Mouse (Mus musculus) heart, embryonic 15.5 days (tissue): Measurements from ENCODE around the gene Aldh9a1. TPM values are rescaled to one million over a fixed set of nuclear protein-coding genes. Genes with fewer than 3 reads are reported as not detected.
"Not testable (repeated sequence)": the region's sequence is repeated elsewhere in the genome, so short reads cannot be mapped to it uniquely, and the experiment has no call there.

Source experiments
- ATAC-seq: fragments of 200-750 bp; cut with Nextera tagmentation; replicated peaks from 2 replicates; pipeline ENCODE4 v1.8.0; 2017; ENCODE audit warnings: low read depth, moderate TSS enrichment; ENCODE audit not compliant: insufficient number of reproducible peaks, insufficient read depth, low FRiP score
- H3K27ac ChIP-seq: fragments of 300-500 bp; sonication (generic); 2 replicates; pipeline ENCODE4 v1.5.1; 2015; ENCODE audit warnings: mild to moderate bottlenecking, inconsistent platforms
- H3K27me3 ChIP-seq: fragments of 300-500 bp; sonication (generic); 2 replicates; pipeline ENCODE4 v1.6.1; 2015; ENCODE audit warnings: inconsistent platforms
- H3K36me3 ChIP-seq: fragments of 300-500 bp; sonication (generic); 2 replicates; pipeline ENCODE4 v1.6.1; 2015; ENCODE audit warnings: mild to moderate bottlenecking, inconsistent platforms
- H3K4me1 ChIP-seq: fragments of 300-500 bp; sonication (generic); replicated peaks from 2 replicates; pipeline ENCODE4 v1.6.1; 2015; ENCODE audit warnings: inconsistent platforms
- H3K4me2 ChIP-seq: fragments of 300-500 bp; sonication (generic); 2 replicates; pipeline ENCODE4 v1.6.1; 2015; ENCODE audit warnings: inconsistent platforms, mild to moderate bottlenecking, moderate library complexity
- H3K4me3 ChIP-seq: fragments of 300-500 bp; sonication (generic); 2 replicates; pipeline ENCODE4 v1.5.1; 2015; ENCODE audit warnings: mild to moderate bottlenecking, inconsistent platforms
- H3K9ac ChIP-seq: fragments of 300-500 bp; sonication (generic); 2 replicates; pipeline ENCODE4 v1.6.1; 2015; ENCODE audit warnings: mild to moderate bottlenecking, inconsistent platforms
- H3K9me3 ChIP-seq: fragments of 300-500 bp; sonication (generic); replicated peaks from 2 replicates; pipeline ENCODE4 v1.6.1; 2016; ENCODE audit warnings: inconsistent platforms
- WGBS: fragments of 180-500 bp; shearing (Covaris S2); methylation state at CpG from one replicate; pipeline ENCODE4 v1.1.7; 2015; ENCODE audit warnings: mixed read lengths; 5-methylcytosine and 5-hydroxymethylcytosine counted together
- polyA plus RNA-seq: library from polyadenylated mRNA; unstranded; fragments of >200 nt; fragmentation: Nextera tagmentation; extraction: Ambion mirVana; gene quantifications from 2 replicates; pipeline ENCODE4 v1.2.1, GENCODE M21; 2015

The Aldh9a1 gene
- polyA plus RNA-seq, 1 experiment from 2014 or later: 25.3 TPM

DNA sequence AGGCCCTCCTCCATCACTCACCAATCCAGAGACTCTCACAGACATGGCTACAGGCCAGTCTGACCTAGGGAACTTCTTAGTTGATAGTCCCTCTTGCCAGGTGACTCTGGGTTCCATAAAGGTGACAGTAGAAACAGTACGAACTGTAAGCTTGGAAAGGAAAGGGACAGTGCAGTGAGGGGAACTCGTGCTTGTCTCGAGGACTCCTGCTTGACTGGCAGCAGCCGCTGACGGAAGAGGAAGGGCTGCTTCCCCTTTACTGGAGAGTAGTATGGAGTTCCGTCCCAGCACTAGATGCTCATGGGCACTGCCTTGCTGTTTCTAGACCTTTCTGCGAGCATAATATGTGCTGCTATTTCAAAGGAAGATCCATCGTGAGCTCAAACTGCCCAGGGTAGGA is 18.7 kb upstream of the Aldh9a1 start:
- 83% methylated on average over 8 of the region's 8 CpGs for WGBS

DNA sequence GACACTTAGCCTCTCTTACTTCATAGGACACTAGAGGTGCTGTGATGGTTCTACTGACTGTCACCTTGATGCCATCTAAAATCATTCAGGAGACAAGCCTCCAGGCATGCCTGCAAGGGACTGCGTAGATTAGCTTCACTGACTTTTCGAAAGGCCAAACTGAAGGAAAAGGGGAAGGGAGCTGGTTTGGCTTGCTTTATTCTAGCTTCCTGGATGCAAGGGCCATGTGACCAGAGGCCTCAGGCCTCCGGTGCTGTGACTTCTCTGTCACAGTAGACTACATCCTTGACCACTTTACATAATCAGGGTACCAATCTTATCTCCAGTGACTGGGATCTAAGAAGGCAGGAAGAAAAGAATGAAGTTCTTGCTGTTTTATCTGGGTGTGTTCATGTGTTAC is 13.4 kb upstream of the Aldh9a1 start:
- peaks cover 4% of the 10 kb centered on the region for H3K27me3 ChIP-seq
- H3K4me3 ChIP-seq: no peak overlapping the region
- 73% methylated on average over 3 of the region's 3 CpGs for WGBS
- peaks cover 3% of the 10 kb centered on the region; the same call in 1 of the 2 replicates for H3K36me3 ChIP-seq
- peaks cover 4% of the 10 kb centered on the region; the same call in 1 of the 2 replicates for H3K4me1 ChIP-seq
- ATAC-seq: no peak
- no peak overlapping the region for H3K9ac ChIP-seq
- H3K9me3 ChIP-seq: no peaks in the 10 kb centered on the region
- no peak overlapping the region for H3K4me2 ChIP-seq
- no peak overlapping the region for H3K27ac ChIP-seq

More for the DNA sequence above, 18.7 kb upstream of the Aldh9a1 start:
- Histone ChIP-seq H3K9ac (no peak overlapping the region), H3K4me2 (no peak overlapping the region), H3K4me3 (no peak overlapping the region), H3K27ac (no peak overlapping the region), H3K9me3 (no peaks in the 10 kb centered on the region), H3K4me1 (no peaks in the 10 kb centered on the region), H3K36me3 (peaks cover 32% of the 10 kb centered on the region), H3K27me3 (no peaks in the 10 kb centered on the region)
- ATAC-seq: no peak

DNA sequence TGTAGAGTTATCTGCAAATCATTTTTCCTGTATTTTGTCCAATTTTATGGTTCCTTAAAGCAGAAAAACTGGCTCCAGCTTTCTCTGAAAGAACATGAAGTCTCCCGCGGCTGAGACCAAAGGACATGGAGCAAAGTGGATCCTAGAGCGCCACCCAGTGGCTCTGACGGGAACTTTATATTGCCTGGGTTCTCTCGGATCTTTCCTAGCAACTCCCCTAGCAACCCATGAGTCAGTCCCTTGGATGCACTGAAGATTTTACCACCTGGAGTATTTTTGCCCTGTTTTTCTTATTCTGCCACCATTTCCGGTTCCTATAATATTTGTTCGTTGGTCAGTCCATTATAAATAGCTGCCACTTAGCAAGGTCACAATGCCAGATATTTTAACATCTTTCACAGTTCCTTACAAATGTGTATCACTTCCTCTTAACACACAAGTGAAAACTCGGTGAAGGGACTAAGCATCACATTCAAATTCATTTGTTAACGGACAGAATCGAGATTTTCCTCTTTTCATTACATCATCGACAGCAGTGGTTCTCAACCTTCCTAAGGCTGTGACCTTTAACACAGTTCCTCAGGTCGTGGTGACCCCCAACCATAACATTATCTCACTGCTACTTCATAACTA is 12.2 kb upstream of the Aldh9a1 start:
- no peak for ATAC-seq
- Histone ChIP-seq H3K27me3 (peaks cover 4% of the 10 kb centered on the region), H3K9me3 (no peaks in the 10 kb centered on the region), H3K27ac (no peak overlapping the region), H3K36me3 (no peaks in the 10 kb centered on the region), H3K9ac (no peak overlapping the region), H3K4me3 (no peak overlapping the region), H3K4me2 (no peak overlapping the region), H3K4me1 (peaks cover 4% of the 10 kb centered on the region; the same call in 1 of the 2 replicates)
- 18% methylated on average over 12 of the region's 12 CpGs for WGBS

DNA sequence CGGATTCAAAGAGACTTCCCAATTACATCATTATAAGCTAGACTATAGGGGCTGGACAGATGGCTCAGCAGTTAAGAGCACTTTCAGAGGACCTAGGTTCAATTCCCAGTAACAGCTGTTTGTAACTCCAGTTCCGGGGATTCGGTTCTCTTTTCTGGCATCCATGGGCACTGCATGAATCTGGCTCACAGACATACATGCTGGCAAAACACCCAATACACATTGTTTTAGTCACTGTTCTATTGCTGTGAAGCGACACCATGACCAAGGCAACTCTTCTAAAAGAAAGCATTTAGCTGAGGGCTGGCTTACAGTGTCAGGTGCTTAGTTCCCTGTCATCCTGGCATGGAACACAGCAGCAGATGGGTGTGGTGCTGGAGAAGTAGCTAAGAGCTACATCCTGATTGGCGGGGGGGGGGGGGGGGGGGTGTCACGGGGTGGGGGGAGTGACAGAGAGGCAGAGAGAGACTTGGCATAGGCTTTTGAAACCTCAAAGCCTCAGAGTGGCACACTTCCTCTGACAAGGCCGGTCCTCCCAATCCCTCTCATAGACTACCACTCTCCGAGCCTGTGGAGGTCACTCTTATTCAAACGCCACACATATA is 10.5 kb upstream of the Aldh9a1 start:
- Histone ChIP-seq H3K36me3 (no peaks in the 10 kb centered on the region), H3K4me2 (no peak overlapping the region), H3K4me1 (peaks cover 4% of the 10 kb centered on the region; the same call in 1 of the 2 replicates), H3K4me3 (no peak overlapping the region), H3K9ac (no peak overlapping the region), H3K27me3 (peaks cover 4% of the 10 kb centered on the region), H3K27ac (no peak overlapping the region), H3K9me3 (no peaks in the 10 kb centered on the region)
- no peak for ATAC-seq
- WGBS: 78% methylated on average over 8 of the region's 9 CpGs

DNA sequence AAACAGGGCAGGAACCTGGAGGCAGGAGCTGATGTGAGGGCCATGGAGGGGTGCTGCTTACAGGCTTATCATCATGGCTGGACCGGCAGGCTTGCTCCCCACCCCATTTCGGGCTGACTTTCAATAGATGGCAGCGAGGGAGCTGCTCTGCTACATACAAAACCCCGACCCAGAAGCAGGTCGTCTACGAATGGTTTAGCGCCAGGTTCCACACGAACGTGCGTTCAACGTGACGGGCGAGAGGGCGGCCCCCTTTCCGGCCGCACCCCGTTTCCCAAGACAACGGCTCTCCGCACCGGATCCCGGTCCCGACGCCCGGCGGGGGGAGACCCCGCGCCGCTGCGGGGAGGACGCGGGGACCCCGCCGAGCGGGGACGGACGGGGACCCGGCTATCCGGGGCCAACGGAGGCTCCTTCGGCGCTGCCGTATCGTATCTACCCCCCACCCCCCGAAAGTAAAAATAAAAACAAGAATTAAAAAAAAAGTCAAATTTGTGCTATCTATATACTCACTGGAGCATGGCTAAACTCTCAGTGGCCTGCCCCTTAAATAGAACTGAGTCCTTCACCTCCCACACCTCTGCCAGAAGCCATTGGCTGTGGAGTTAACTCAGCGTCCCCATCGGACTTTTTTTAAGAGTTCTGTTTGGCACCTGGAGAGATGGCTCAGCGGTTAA is 9.5 kb upstream of the Aldh9a1 start:
- H3K9ac ChIP-seq: peak overlapping the region; percentile 53
- H3K27ac ChIP-seq: no peak overlapping the region
- peak; percentile 63; the same call in 1 of the 2 replicates for ATAC-seq
- H3K4me3 ChIP-seq: peak overlapping the region; percentile 58
- peak overlapping the region; percentile 92 for H3K4me2 ChIP-seq
- WGBS: 1% methylated on average over 47 of the region's 47 CpGs
- peaks cover 4% of the 10 kb centered on the region for H3K27me3 ChIP-seq
- peaks cover 4% of the 10 kb centered on the region; the same call in 1 of the 2 replicates for H3K4me1 ChIP-seq
- H3K36me3 ChIP-seq: no peaks in the 10 kb centered on the region
- no peaks in the 10 kb centered on the region for H3K9me3 ChIP-seq

DNA sequence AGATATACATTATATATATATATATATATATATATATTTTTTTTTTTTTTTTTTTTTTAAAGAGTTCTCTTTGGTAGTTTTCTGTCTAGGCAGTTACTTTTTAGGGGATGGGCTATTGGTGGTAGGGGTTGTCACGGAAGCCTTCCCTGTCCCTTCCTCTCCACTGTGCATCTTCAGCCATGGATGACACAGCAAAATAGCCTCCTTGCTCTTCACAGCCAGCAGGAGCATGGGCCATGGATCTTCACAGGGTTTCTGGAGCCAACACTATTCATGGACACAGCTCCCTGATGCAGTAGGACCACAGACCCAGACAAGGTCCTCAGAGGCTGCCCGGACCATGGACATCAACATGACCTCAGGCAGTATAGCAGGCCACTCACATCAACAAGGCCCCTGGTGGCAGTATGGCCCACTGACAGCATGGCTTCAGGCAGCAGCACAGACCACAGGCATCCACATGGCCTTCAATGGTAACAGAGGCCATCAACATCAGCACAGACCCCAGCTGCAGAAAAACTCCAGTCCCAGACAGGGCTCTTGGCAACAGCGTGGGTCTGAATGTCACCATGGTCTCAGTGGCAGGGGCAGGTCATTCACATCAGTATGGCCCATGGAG is 8.8 kb upstream of the Aldh9a1 start:
- no peak overlapping the region for H3K27ac ChIP-seq
- H3K4me1 ChIP-seq: peaks cover 4% of the 10 kb centered on the region; the same call in 1 of the 2 replicates
- H3K9me3 ChIP-seq: no peaks in the 10 kb centered on the region
- WGBS: 91% methylated on average over 3 of the region's 3 CpGs
- no peak overlapping the region for H3K9ac ChIP-seq
- H3K36me3 ChIP-seq: no peaks in the 10 kb centered on the region
- ATAC-seq: no peak
- peaks cover 4% of the 10 kb centered on the region for H3K27me3 ChIP-seq
- no peak overlapping the region for H3K4me3 ChIP-seq
- peak overlapping the region; percentile 92 for H3K4me2 ChIP-seq

DNA sequence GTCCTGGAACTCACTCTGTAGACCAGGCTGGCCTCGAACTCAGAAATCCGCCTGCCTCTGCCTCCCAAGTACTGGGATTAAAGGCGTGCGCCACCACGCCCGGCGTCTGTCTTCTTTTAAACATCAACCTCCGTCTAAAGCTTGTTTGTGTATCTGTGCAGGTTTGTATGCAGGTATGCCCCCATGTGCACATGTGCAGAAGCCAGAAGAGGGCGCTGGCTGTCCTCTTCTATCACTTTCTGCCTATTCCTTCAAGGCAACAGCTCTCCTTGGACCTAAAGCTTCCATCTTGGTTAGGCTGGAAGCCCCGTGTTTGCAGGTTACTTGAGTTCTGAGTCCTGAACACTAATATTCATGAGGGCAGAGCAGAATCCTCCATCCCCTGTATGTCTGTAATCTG is 7.0 kb upstream of the Aldh9a1 start:
- H3K36me3 ChIP-seq: no peaks in the 10 kb centered on the region
- no peaks in the 10 kb centered on the region for H3K9me3 ChIP-seq
- H3K27ac ChIP-seq: no peak overlapping the region
- no peak overlapping the region for H3K4me3 ChIP-seq
- peaks cover 4% of the 10 kb centered on the region; the same call in 1 of the 2 replicates for H3K4me1 ChIP-seq
- peaks cover 4% of the 10 kb centered on the region for H3K27me3 ChIP-seq
- WGBS: 86% methylated on average over 10 of the region's 10 CpGs
- no peak overlapping the region for H3K4me2 ChIP-seq
- ATAC-seq: no peak
- no peak overlapping the region for H3K9ac ChIP-seq

DNA sequence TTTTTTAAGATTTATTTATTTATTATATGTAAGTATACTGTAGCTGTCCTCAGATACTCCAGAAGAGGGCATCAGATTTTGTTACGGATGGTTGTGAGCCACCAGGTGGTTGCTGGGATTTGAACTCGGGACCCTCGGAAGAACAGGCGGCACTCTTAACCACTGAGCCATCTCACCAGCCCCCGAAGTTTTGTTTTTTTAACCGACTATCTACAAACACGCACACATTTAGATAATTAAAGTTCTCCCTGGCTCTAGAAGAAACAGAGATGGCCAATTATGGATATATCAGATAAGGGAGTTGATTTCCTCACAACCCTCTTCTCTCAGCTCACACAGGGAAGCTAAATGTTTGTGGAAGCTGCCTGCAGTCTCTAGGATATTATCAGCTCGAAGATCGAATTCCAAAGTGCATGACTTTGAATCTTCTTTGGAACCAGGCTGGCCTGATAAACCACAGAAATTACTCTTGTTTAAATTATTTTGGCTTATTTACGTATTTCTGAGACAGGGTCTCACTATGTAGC is 3.7 kb upstream of the Aldh9a1 start:
- not testable (repeated sequence) for H3K4me3 ChIP-seq, H3K36me3 ChIP-seq, H3K4me2 ChIP-seq, H3K4me1 ChIP-seq, H3K9me3 ChIP-seq, H3K9ac ChIP-seq, H3K27me3 ChIP-seq, H3K27ac ChIP-seq, ATAC-seq
- WGBS: 80% methylated on average over 10 of the region's 10 CpGs

DNA sequence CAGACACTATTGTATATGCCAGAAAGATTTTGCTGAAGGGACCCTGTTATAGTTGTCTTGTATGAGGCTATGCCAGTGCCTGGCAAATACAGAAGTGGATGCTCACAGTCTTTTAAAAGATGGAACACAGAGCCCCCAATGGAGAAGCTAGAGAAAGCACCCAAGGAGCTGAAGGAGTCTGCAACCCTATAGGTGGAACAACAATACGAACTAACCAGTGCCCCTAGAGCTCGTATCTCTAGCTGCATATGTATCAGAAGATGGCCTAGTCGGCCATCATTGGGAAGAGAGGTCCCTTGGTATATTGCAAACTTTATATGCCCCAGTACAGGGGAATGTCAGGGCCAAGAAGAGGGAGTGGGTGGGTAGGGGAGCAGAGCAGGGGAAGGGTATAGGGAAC is 585 bp upstream of the Aldh9a1 start:
- not testable (repeated sequence) for H3K9me3 ChIP-seq, H3K4me1 ChIP-seq, H3K27me3 ChIP-seq, ATAC-seq, H3K4me3 ChIP-seq, H3K9ac ChIP-seq, H3K36me3 ChIP-seq
- WGBS: 66% methylated on average over 3 of the region's 3 CpGs
- Histone ChIP-seq H3K4me2 (peak overlapping the region; percentile 88), H3K27ac (0 out of 2 replicates have a peak overlapping the region, but pooled peaks have one; percentile 80)

DNA sequence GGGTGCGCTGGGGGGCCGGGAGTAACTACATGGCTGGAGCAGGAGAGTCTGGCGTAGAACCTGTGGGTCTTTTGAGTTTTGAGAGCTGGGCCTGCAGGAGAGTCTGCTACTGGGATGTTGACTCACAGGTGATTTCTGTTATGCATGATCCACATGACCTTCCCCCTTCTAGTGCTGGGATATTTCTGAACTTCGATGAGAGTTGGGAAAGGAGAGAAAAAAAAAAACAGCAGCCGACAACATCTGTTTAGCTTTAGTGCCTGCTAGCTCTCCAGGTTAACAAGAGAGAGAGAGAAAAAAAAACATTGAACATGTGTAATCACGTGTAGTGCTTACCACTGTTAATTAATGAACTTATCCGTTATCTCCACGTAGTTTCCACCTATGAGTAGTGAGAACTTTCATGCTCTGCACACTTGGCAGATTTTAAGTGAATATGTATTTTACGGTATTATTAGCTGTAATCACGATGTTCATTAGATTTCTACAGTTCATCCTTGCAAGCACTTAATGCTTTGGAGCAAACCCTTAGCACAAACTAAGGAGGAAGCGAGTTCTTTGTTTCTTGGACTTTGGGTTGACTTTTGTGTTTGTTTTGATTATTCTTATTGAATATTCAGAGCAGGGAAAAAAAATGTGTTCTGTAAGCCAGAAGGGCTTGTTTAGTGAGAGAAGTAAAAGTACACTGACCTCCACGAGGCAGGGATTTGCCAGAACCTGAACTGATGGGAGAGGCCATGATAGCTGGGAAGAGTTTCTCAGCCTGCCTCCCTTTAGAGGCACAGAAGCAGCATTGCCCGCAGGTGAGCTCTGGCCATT is 1.0 kb downstream of the Aldh9a1 start:
- Histone ChIP-seq H3K27me3 (no peaks in the 10 kb centered on the region), H3K9ac (peak overlapping the region; percentile 79), H3K4me2 (peak overlapping the region; percentile 88), H3K27ac (peak overlapping the region; percentile 80), H3K36me3 (peaks cover 5% of the 10 kb centered on the region; the same call in 1 of the 2 replicates), H3K4me3 (peak overlapping the region; percentile 80), H3K9me3 (no peaks in the 10 kb centered on the region), H3K4me1 (peaks cover 4% of the 10 kb centered on the region; the same call in 1 of the 2 replicates)
- no peak; the same call in 1 of the 2 replicates for ATAC-seq
- WGBS: 30% methylated on average over 13 of the region's 13 CpGs
